Mouse (Mus musculus) lung, postnatal 0 days (tissue): ENCODE results near the gene Myrip. TPM values are rescaled to one million over a fixed set of nuclear protein-coding genes. Genes with fewer than 3 reads are reported as not detected.

Source experiments
- ATAC-seq: fragments of 200-750 bp; cut with Nextera tagmentation; 2 replicates; pipeline ENCODE4 v1.8.0; 2017; ENCODE audit warnings: moderate library complexity
- DNase-seq: peaks from one replicate; pipeline ENCODE4 v3.0.0-alpha.2; 2016; ENCODE audit warnings: low spot score
- H3K27ac ChIP-seq: fragments of 300-500 bp; sonication (generic); 2 replicates; pipeline ENCODE4 v1.5.1; 2014; ENCODE audit warnings: antibody characterized with exemption, mild to moderate bottlenecking, low read length, mixed read lengths
- H3K27me3 ChIP-seq: fragments of 300-500 bp; sonication (generic); replicated peaks from 2 replicates; pipeline ENCODE4 v1.6.1; 2014; ENCODE audit warnings: low read length, mixed read lengths; ENCODE audit not compliant: insufficient read depth
- H3K36me3 ChIP-seq: fragments of 300-500 bp; sonication (generic); 2 replicates; pipeline ENCODE4 v1.6.1; 2014; ENCODE audit warnings: low read length, mixed read lengths; ENCODE audit not compliant: insufficient read depth
- H3K4me1 ChIP-seq: fragments of 300-500 bp; sonication (generic); 2 replicates; pipeline ENCODE4 v1.6.1; 2014; ENCODE audit warnings: antibody characterized with exemption, low read depth, low read length, mixed read lengths; ENCODE audit not compliant: insufficient read depth
- H3K4me2 ChIP-seq: fragments of 300-500 bp; sonication (generic); replicated peaks from 2 replicates; pipeline ENCODE4 v1.6.1; 2014; ENCODE audit warnings: low read depth, mild to moderate bottlenecking, low read length, moderate library complexity, mixed read lengths
- H3K4me3 ChIP-seq: fragments of 300-500 bp; sonication (generic); 2 replicates; pipeline ENCODE4 v1.5.1; 2014; ENCODE audit warnings: low read depth, low read length
- H3K9ac ChIP-seq: fragments of 300-500 bp; sonication (generic); replicated peaks from 2 replicates; pipeline ENCODE4 v1.6.1; 2014; ENCODE audit warnings: low read depth, mild to moderate bottlenecking
- H3K9me3 ChIP-seq: fragments of 300-500 bp; sonication (generic); 2 replicates; pipeline ENCODE4 v1.6.1; 2016; ENCODE audit warnings: low read length, mixed read lengths
- CTCF ChIP-seq: IDR thresholded peaks from 2 replicates; pipeline ENCODE4 v1.5.1; 2016; ENCODE audit warnings: antibody characterized with exemption, mild to moderate bottlenecking
- EP300 ChIP-seq: IDR thresholded peaks from 2 replicates; pipeline ENCODE4 v1.6.1; 2016; ENCODE audit warnings: antibody characterized with exemption, mild to moderate bottlenecking, control low read depth
- WGBS: fragments of 180-500 bp; shearing (Covaris S2); extraction: QIAGEN DNeasy Blood & Tissue Kit; methylation state at CpG from one replicate; pipeline ENCODE4 v1.1.7; 2014; 5-methylcytosine and 5-hydroxymethylcytosine counted together
- polyA plus RNA-seq: library from polyadenylated mRNA; unstranded; fragments of >200 nt; fragmentation: Nextera tagmentation; extraction: Ambion mirVana; gene quantifications from 2 replicates; pipeline ENCODE4 v1.2.1, GENCODE M21; 2015

The Myrip gene
- polyA plus RNA-seq, 1 experiment from 2014 or later: 0.58 TPM

DNA sequence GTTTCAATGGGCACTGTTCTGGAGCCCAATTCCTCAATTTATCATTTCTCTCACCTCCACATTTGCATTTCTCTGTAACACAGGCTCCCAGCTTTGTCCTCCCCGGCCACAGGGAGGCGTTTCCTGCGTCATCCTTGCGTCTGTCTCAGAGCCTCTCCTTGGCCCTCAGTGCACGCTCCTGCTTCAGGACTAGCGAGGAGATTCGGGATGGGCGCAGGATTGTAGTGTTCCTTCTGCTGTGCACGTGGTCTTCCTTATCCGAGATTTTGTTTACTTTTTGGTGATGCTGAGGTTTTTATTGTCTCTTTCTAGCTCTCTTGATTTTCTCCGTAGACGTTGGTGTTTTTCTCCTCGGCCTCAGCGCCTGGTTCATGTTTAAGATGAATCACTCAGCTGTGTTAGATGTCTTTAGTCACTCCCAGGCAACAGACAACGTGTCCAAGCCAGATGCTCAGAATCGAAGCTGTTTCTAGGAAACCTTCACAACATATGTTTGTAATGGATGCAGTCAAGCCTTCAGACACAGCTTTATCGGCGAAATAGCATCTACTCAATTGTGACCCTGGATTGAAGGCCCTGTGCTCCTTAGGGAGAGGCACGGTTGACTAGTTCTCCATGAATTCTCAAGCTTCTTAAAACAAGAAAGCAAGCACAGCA lies 218.3 kb downstream of the Myrip start:
- no peak overlapping the region for H3K4me2 ChIP-seq
- H3K9ac ChIP-seq: no peak overlapping the region
- no peaks in the 10 kb centered on the region for H3K27me3 ChIP-seq
- H3K4me3 ChIP-seq: no peak overlapping the region
- TF ChIP-seq EP300: no peak
- peak; percentile 40 for TF ChIP-seq CTCF
- H3K27ac ChIP-seq: no peak overlapping the region
- 48% methylated on average over 19 of the region's 19 CpGs for WGBS
- DNase-seq: no peak
- H3K9me3 ChIP-seq: no peaks in the 10 kb centered on the region
- H3K36me3 ChIP-seq: no peaks in the 10 kb centered on the region
- no peaks in the 10 kb centered on the region for H3K4me1 ChIP-seq
- ATAC-seq: no peak

GRCm38 (mm10) chr9:120521161-120521560 lies 219.8 kb downstream of the Myrip start:
- no peak overlapping the region for H3K4me3 ChIP-seq
- no peak overlapping the region for H3K4me2 ChIP-seq
- 24% methylated on average over 1 of the region's 1 CpGs for WGBS
- H3K9me3 ChIP-seq: no peaks in the 10 kb centered on the region
- DNase-seq (no peak), ATAC-seq (no peak)
- H3K9ac ChIP-seq: no peak overlapping the region
- no peaks in the 10 kb centered on the region for H3K36me3 ChIP-seq
- TF ChIP-seq EP300: no peak
- TF ChIP-seq CTCF: no peak
- no peaks in the 10 kb centered on the region for H3K4me1 ChIP-seq
- no peaks in the 10 kb centered on the region for H3K27me3 ChIP-seq
- no peak overlapping the region for H3K27ac ChIP-seq

Other genes with a start within 250 kb of the Myrip start
- 8.0 and 9.3 TPM in 2 replicates for gene Cx3cr1, start 231.6 kb upstream of the Myrip start, polyA plus RNA-seq
- 0.23 TPM in 2 replicates for gene Ccr8, start 209.4 kb upstream of the Myrip start, polyA plus RNA-seq
- gene Slc25a38, start 191.1 kb upstream of the Myrip start, polyA plus RNA-seq: 20.0 and 20.9 TPM in 2 replicates
- gene Rpsa, start 173.8 kb upstream of the Myrip start, polyA plus RNA-seq: 616 and 675 TPM in 2 replicates
- not detected in 2 replicates for gene Mobp, start 151.8 kb upstream of the Myrip start, polyA plus RNA-seq
- gene Eif1b, start 190.7 kb downstream of the Myrip start, polyA plus RNA-seq: 112 and 114 TPM in 2 replicates
- gene Entpd3, start 238.3 kb downstream of the Myrip start, polyA plus RNA-seq: 3.6 and 4.1 TPM in 2 replicates